Mouse (Mus musculus): ENCODE data around the gene Pde1a.

The Pde1a gene

DNA sequence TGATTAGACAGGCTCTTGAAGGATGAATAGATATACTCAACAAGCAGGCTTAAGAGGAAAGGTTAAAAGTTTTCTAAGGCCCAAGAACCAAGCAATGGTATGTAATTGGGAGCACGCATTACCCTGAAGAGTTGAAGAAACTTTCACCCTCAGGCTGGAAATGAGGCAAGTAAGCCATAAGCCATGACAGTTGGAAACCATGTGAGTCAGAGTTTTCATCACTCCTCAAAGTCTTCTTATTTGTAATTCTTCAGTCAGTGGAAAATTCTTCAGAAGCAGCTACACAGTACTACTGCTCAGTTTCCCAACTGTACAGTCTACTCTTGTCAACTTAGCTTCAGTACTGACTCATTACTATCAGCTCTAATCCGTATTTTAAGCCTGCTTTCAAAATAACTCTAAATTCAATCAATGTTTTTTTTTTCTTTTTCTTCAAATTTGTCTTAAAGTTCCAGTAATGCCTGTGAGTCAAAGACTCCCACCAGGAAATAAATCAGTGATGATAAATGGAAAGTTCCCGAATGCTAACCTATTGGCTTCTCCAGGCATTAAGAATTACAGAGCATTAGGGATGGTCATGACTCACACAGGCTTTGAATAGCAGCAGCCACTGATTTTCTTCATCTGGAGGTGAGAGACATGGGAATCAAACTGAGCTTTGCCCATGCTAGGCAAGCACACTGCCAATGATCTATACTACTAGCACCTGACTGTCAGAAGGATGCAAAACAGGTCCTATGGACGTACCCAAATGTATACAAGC lies 82.3 kb downstream of the Pde1a start:
- DNase-seq (ENCODE audit: low spot score in 2 of 2) = no peak

DNA sequence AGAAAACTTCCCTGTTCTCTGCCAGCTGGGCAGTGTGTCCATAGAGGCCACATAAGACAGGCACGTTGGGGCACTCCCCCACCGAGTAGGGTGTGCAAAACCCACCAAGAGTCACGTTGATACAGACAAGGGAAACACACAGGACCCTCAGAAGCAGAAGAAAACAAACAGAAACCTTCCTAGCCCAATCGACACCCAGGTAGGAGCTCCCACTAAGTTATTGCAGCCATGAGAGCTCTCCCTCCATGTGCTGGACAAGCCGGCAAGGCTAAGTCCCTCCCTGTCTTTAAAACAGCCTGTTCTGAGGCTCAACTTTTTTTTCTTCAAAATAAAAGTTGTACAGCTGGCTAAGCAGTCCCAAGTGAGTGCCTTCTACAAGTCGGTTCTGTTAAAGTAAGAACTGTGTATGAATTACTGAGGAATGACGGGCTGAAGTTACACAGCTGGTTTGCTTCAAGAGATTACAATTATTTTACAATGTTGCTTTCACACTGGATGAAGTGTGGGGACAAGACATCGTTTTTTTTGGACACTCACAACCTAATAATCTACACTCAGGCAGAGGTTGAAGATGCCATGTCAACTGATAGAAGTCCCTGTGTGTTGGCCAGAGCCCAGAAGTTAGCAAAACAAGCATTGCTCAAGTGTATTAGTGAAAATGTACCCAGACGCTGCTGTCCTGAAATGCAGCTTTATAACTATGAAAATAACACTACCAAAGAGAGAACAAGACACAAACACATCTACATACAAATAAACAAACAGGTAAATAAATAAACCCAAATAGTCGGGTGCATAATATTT lies 90.4 kb downstream of the Pde1a start:
- peak in 1 of 2 experiments; percentile 8 for DNase-seq (ENCODE audit: low spot score in 2 of 2)

DNA sequence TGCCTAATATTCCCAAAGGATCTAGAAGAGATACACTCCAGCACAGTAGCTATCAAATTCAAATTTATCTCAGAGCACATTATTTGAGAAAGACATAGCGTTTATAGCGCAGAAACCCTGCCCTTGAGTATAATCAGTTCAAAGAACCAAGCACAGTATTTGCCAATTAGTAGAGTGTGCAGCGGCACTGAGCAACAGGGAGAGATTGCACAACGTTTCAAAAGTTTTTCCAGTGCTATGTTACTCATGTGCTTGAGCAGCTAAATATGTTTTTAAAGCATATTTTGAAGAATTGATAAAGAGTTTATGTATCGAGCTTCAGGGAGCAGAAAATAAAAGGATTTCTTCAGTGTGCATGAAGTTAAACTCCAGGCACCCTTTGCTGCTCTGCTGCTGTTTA lies 91.3 kb downstream of the Pde1a start:
- DNase-seq (ENCODE audit: low spot score in 2 of 2) = no peak

DNA sequence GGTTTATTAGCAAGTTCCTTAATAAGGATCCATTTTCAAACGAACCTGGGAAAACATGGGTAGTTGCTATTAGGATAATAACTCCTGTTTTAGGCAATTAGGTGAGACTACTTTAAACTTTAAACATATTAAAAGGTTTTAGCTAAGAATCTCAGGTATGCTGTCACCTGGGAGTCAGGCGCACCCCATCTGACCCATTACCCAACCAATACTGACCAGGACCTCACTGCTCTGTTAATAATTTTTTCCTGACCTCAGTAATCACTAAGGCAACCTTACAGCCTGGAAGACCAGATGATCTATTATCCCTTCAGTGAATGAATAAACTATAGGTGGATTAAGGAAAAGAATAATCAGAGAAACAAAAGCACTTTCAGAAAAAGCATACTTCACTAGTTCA lies 100.2 kb downstream of the Pde1a start:
- DNase-seq (ENCODE audit: low spot score in 2 of 2) = no peak

DNA sequence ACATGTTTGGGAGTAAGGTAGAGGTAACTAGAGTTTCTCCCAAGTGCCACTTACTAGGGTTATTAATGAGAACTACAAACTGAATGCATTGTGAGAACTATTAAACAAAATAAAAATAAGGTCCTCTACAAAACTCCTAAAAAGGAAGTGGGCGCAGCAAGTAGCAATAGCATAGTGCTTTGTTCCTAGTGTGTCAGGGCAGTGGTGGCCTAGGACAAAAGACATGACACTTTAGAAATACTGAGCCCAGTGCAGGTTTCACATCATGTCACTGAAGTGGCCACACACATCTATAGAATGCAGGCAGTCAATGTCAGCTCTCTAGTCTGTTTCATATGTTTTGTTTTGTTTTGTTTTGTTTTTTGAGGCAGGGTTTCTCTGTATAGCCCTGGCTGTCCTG lies 103.2 kb downstream of the Pde1a start:
- DNase-seq (ENCODE audit: low spot score in 2 of 2) = no peak

DNA sequence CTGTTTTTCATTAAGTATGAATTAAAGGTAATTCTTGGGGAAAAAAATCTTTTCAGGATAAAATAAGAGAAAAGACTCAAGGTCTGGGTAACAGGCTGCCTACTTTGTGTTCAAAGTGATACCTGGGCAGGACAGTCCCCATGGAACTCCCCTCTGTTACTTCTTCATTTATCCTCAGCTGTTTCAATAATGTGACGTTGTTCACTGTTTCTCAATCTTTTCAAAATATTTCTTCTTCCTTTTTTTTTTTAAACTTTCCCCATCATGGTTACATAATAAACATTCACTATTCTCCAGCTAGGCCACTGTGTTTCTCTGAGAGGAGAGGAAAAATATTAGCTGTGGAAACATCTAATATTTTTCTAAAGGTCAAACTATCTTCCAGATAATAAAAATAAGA lies 103.7 kb downstream of the Pde1a start:
- no peak for DNase-seq (ENCODE audit: low spot score in 2 of 2)

DNA sequence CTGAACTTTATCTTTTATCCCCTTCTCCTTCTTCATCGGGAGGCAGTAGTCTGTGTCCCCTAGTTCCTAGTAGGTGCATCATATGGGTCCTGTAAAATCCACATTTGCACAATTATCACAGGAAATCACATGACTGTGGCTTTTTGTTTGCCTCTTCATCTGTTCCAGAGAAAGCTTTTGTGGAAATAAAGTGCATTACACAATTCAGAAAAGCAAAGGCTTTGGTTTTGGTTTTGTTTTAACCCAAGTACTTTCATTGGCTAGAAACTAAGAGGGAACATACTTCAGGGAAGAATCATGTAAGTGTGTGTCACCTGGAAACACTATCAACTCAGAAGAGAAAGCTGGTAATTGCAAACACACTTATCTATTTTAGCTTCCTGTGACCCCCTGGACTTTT lies 104.2 kb downstream of the Pde1a start:
- no peak for DNase-seq (ENCODE audit: low spot score in 2 of 2)

DNA sequence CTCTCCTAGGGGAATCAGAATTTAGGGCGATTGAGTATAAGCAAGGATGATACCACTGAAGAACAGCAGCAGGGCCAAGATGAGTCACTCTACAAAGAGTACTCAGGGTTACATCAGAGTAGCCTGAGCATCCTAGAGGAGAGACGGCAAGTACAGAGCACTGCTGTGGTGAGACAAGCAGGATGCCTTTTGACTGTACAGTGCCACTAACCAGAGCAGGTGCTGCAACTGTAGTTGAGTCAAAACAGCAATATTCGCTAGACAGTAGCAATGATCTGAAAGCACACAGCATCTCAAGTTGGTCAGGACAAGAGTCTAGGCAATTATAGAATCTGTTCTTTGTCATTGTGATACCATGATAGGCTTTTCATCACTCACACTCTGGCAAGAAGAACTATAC lies 115.1 kb downstream of the Pde1a start:
- DNase-seq (ENCODE audit: low spot score in 2 of 2) = no peak

DNA sequence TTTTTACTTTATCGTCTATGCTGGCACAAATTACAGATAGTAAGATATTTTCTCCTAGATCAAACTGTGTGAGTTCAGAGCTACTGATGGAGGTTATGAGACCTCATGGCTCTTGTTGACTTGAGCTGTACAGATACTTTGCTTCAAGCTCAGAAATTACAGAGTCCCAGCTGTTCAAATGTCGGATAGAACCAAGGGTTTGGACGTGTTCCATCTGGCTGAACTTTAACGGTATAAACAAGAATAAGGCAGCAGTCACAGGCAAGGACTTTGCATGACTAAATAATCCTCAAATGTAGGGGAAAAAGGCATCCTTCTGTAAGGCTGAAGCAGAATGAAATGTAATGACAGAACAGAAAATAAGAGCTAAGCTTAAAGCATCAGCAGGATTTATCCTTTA lies 116.2 kb downstream of the Pde1a start:
- no peak for DNase-seq (ENCODE audit: low spot score in 2 of 2)

DNA sequence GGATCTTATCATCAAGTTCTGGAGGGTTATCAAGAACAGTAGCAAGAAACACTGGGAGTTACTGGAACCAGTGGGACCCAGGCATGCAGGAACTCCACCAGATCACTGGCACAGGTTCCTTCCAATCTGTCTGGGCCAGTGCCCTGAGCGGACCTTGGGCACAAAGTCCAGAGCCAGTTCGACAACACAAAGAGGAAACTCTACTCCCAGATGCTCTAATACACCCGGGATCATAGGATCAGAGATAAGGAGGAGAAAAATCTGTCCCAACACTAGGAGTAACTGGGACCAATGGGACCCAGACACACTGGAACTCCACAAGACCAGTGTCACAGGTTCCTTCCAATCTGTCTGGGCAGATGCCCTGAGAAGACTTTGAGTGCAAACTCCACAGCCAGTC lies 130.1 kb downstream of the Pde1a start:
- DNase-seq (ENCODE audit: low spot score in 2 of 2) = no peak

DNA sequence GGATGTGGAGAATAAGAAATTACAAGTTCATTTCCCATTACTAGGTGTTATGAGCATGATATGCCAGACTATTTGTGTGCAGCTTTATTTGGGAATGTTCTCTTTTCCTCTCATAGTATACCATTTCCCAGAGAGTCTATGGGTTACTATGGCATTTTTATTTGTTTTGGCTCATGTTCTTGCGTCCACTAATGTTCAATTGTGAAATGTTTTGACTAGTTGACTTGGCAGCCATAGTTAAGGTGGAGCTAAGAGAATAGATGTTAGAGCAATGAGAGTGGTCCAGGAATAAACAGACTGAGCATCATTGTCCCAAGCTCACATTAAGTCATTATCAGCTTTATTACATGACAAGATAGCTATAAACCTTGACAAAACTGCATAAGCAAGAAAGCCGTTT lies 130.8 kb downstream of the Pde1a start:
- no peak for DNase-seq (ENCODE audit: low spot score in 2 of 2)

DNA sequence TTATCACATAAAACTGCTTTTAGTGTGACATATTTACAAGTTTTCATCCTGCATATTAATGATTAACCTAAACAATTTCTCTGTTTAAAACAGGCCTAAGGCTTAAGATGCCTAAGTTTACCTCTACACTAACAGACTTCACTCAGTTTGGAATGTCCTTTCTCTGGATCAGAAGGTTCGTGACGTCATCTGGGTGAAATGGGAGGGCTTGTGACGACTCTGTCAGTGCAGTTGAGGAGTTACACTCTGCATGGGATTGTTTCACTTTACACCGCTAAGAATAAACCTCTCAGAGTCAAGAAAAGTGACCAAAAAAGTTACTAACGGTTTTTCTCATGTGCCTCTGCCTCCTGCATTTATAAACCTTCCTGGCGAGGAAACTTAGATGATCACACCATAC lies 137.6 kb downstream of the Pde1a start:
- DNase-seq (ENCODE audit: low spot score in 2 of 2) = no peak

DNA sequence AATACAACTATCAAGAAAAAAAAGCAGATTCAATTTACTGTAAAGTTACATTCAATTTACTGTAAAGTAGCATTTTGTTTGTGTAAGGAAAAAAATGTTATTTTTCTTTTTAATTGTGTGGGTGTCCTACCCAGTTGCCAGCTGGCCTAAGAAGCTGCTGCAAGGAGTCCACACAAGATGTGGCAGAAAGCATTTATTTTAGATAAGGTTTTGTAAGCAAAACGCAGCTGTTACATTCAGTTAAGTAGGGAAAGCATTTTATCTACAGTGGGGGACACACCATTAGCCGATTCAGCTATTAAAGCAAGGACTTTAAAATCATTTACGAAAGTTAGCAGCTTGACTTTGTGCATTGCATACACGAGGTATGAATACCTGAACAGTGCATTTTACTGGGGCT lies 145.5 kb downstream of the Pde1a start:
- no peak for DNase-seq (ENCODE audit: low spot score in 2 of 2)

DNA sequence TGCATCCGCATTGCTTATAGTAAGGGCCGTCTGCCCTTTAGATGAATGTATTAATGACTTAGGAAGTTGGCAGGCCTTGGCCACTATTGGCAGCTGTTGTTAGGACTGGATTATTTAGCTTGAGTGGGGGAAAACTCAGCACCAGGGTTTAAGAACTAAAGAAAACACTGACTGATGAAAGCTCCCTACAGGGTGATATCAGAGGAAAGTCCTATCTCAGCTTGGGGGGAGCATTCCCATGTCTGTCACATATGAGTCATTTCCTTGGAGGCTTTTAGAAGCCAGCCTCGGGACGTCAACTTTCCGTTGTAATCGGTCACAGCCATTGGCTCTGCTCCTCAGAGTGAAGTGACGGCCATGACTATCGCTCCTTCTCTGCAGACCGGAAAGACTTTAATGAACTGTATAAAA lies 146.0 kb downstream of the Pde1a start:
- DNase-seq (ENCODE audit: low spot score in 2 of 2) = peak in 1 of 2 experiments; percentile 18

DNA sequence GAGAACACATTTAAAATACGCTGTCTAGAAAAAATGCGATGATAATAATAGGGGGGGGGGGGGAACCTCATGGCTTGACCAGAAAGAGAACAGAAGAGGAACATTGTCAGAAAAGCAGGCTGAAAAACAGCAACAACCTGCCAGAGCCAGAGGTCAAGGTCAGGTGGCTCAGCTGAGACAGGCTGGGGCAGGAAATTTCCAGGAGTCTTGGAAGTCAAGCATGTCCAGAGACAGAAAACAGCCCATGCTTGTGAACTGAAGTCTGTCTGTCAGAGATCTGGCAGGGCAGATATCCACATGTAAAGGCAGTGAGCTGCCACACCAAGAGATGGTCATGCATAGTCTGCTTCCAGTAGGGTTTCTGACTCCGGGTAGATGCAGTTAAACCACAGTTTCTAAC lies 147.5 kb downstream of the Pde1a start:
- no peak for DNase-seq (ENCODE audit: low spot score in 2 of 2)

DNA sequence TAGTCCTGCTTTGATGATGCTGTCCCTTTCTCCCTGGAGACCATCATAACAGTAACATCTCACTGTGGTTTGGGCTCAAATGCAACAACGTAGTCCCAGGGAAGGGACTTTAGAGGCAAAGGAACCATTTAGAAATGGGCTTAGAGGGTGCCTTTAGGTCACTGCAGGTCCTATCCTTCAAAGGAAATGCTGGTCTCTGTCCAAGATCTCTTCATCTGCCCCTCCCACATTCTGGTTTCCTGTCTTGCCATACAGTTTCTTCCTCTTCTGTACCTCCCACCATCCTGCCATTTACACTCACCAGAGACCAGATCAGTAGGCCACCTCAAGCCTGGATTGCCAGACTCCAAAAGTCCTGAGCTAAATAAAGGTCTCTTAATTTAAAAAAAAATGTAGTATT lies 150.3 kb downstream of the Pde1a start:
- DNase-seq (ENCODE audit: low spot score in 2 of 2) = no peak

DNA sequence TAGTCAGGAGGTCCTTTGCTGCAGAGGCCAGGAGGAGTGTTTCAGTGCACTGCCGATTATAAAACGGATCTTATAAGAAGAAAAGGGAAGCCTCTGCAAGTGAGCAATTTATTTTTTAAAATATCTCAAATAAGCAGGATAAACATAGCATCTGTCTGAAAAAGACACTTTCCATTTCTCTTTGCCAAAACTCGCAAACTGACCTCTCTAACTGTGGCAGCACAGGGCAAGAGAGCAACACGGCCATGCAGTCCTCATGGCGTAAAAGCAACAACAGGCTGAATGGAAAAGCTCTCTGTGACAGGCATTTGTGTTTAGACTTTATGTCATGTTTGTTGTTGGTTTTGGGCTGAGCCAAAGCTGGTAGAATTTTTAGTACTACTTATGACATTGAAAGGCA lies 152.0 kb downstream of the Pde1a start:
- no peak for DNase-seq (ENCODE audit: low spot score in 2 of 2)

DNA sequence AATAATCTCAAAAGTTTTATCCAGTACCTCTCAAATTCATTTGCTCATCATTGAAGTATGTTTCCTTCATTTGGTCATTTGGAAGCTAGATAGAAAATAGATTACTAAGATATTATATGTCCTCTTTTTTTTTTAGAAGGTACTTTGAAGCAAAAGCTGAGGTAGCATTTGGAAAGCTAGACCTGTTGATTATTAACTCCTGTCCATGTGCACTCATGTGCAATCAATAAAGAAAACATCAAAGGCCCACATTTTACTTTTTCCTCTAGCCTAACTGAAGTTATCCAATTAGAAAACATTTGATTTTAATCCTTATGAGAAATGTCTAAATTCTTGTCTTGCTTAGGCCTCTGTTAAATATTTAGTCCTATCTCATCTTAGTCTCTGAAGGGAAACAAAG lies 153.3 kb downstream of the Pde1a start:
- DNase-seq (ENCODE audit: low spot score in 2 of 2) = no peak

DNA sequence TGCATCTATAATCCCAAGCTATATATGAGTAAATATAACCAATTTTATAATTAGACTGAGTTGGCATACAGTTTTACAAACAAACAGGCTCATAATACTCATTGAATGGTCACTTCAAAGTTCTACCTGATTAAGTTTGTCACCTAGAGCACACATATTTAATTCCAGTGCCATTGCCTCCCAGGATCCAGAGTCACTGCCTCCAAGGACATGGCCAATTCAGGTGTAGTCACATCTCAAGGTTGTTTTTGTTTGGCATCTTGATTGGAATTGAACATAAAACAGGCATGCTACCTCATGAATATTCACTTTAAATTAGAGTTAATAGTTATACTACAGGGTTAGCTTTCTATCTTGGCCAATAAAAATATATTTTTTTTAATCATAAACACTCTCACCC lies 157.0 kb downstream of the Pde1a start:
- no peak for DNase-seq (ENCODE audit: low spot score in 2 of 2)

DNA sequence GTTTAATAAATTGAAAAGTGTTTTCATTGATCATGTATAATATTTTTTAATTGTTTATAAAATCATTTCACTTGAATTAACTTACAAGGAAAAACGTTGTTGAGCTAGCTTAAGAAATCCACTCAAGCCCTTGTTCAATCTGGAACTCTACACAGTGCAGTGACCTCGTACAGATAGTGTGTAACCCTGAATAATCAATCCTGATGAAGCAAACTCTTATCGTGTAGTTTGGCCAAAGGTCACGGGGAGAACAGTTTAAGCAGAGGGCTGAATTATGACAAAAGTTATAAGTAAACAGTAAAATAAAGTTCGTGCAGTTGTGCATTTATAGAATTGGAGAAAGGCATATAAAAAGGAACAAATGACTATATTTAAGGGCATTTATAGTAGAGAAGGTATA lies 159.7 kb downstream of the Pde1a start:
- DNase-seq (ENCODE audit: low spot score in 2 of 2) = no peak

DNA sequence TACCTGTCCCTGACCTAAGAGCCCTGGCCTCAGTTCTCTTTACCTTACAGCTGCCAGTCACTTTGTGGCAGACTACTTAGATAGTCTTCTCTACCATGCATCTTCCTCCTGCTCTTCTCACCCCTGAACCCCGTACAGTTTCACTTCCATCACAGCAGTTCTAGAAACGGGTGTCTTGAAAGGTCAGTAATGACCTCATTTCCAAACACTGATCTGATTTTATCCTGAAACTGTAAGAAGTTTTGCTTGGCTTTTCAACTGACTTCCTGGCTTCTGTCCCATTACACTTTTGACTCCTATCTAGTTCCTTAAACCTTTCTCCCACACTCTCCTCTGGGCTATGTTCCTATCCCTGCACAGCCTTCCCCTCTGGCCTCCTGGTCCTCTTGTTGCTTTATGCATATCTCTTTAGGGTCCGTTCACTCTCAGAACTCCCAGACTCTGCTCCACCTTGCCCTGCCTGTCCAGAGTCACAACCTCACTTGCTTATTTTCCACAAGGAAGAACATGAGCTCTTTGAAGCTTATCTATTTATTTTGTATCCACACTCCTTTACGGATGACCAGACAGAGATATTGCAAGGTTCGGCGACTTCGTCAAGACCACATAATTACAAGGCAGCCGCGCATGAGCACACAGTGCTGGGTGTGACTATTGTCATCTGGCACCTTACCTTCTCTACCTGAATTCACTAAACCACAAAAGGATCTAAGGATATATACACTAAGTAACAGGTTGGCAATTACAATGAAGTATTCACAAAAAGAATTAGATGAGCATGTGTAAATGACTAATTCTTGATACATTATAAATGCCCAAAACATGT lies 162.4 kb downstream of the Pde1a start:
- DNase-seq (ENCODE audit: low spot score in 2 of 2) = no peak

DNA sequence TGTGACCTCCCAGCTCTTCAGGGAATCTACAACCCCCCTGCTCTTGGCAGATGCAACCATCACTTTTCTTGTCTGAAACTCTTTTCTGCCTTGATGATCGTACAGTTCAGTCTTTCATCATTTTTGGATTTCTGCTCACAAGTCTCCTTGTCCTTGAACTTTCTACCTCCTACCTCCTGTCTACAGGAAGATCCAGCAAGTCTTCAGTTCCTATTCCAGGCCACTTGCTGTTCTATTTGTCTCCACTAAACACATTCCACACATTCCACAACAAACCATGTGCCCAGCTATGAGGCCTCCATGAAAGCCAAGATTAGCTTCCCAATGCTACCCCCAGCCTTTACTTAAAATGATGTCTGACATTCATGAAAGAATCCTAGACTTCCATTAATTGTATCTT lies 163.2 kb downstream of the Pde1a start:
- DNase-seq (ENCODE audit: low spot score in 2 of 2) = no peak

DNA sequence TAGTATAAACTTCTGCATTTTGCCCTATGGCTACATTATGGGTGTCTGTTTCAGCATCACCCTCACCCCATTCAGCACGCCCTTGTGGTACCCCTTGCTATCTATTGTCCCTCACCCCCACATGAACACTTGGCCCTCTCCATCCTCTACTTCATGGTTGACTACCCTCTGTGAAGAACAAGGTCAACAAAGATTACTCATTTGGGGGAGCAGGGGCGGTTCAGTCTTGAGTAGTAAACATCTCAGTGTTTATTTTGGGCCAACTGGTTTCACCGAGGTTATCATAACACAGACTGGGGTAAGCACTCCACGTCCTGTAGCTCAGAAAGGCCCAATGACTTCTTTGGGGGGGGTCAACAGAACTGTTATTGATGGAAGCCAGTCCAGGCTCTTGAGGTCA lies 164.3 kb downstream of the Pde1a start:
- no peak for DNase-seq (ENCODE audit: low spot score in 2 of 2)
